Mouse (Mus musculus): ENCODE measurements around the gene Prr3. TPM values are rescaled to one million over a fixed set of nuclear protein-coding genes. Genes with fewer than 3 reads are reported as not detected.

Prr3 gene
- polyA plus RNA-seq (2014; fragmentation: Illumina TruSeq; extraction: RNeasy Lipid Tissue Mini Kit (QIAGEN cat#74804); ENCODE audit: low read depth, low replicate concordance): 2.4 TPM

GRCm38 (mm10) chr17:35979401-35980362, at the start of gene Prr3, which contains the start of gene Gnl1:
Gene Prr3, minus strand, starts transcription at chr17:35980236.
Gene Gnl1, plus strand, starts transcription at chr17:35979851.

GRCm38 (mm10) chr17:36020191-36021073, 40.4 kb upstream of the Prr3 start, which contains the start of gene H2-T24:
Gene H2-T24, minus strand, starts transcription at chr17:36020560.

GRCm38 (mm10) chr17:35969418-35970389, 10.3 kb downstream of the Prr3 start, which contains the start of gene Abcf1:
Gene Abcf1, minus strand, starts transcription at chr17:35969761.

Other genes with a start within 250 kb of the Prr3 start
- gene Ier3, start 158.6 kb downstream of the Prr3 start, polyA plus RNA-seq (2014; fragmentation: Illumina TruSeq; extraction: RNeasy Lipid Tissue Mini Kit (QIAGEN cat#74804); ENCODE audit: low read depth, low replicate concordance): 5.0 TPM
- 11.8 TPM for gene Flot1, start 157.0 kb downstream of the Prr3 start, polyA plus RNA-seq (2014; fragmentation: Illumina TruSeq; extraction: RNeasy Lipid Tissue Mini Kit (QIAGEN cat#74804); ENCODE audit: low read depth, low replicate concordance)
- gene Tubb5, start 141.9 kb downstream of the Prr3 start, polyA plus RNA-seq (2014; fragmentation: Illumina TruSeq; extraction: RNeasy Lipid Tissue Mini Kit (QIAGEN cat#74804); ENCODE audit: low read depth, low replicate concordance): 40.9 TPM
- gene Mdc1, start 138.7 kb downstream of the Prr3 start, polyA plus RNA-seq (2014; fragmentation: Illumina TruSeq; extraction: RNeasy Lipid Tissue Mini Kit (QIAGEN cat#74804); ENCODE audit: low read depth, low replicate concordance): 11.3 TPM
- gene Nrm, start 118.9 kb downstream of the Prr3 start, polyA plus RNA-seq (2014; fragmentation: Illumina TruSeq; extraction: RNeasy Lipid Tissue Mini Kit (QIAGEN cat#74804); ENCODE audit: low read depth, low replicate concordance): 1.1 TPM
- gene Ppp1r18, start 114.6 kb downstream of the Prr3 start, polyA plus RNA-seq (2014; fragmentation: Illumina TruSeq; extraction: RNeasy Lipid Tissue Mini Kit (QIAGEN cat#74804); ENCODE audit: low read depth, low replicate concordance): 4.7 TPM
- 22.4 TPM for gene Dhx16, start 100.4 kb downstream of the Prr3 start, polyA plus RNA-seq (2014; fragmentation: Illumina TruSeq; extraction: RNeasy Lipid Tissue Mini Kit (QIAGEN cat#74804); ENCODE audit: low read depth, low replicate concordance)
- gene 2310061I04Rik, start 82.8 kb downstream of the Prr3 start, polyA plus RNA-seq (2014; fragmentation: Illumina TruSeq; extraction: RNeasy Lipid Tissue Mini Kit (QIAGEN cat#74804); ENCODE audit: low read depth, low replicate concordance): 21.6 TPM
- gene Atat1, start 70.2 kb downstream of the Prr3 start, polyA plus RNA-seq (2014; fragmentation: Illumina TruSeq; extraction: RNeasy Lipid Tissue Mini Kit (QIAGEN cat#74804); ENCODE audit: low read depth, low replicate concordance): 8.3 TPM
- 19.3 TPM for gene Mrps18b, start 63.8 kb downstream of the Prr3 start, polyA plus RNA-seq (2014; fragmentation: Illumina TruSeq; extraction: RNeasy Lipid Tissue Mini Kit (QIAGEN cat#74804); ENCODE audit: low read depth, low replicate concordance)
- gene Ppp1r10, start 63.8 kb downstream of the Prr3 start, polyA plus RNA-seq (2014; fragmentation: Illumina TruSeq; extraction: RNeasy Lipid Tissue Mini Kit (QIAGEN cat#74804); ENCODE audit: low read depth, low replicate concordance): 48.2 TPM
- gene Abcf1, start 10.5 kb downstream of the Prr3 start, polyA plus RNA-seq (2014; fragmentation: Illumina TruSeq; extraction: RNeasy Lipid Tissue Mini Kit (QIAGEN cat#74804); ENCODE audit: low read depth, low replicate concordance): 47.8 TPM
- gene Gnl1, start 385 bp downstream of the Prr3 start, polyA plus RNA-seq (2014; fragmentation: Illumina TruSeq; extraction: RNeasy Lipid Tissue Mini Kit (QIAGEN cat#74804); ENCODE audit: low read depth, low replicate concordance): 1.4 TPM
- 8.5 TPM for gene H2-T24, start 40.3 kb upstream of the Prr3 start, polyA plus RNA-seq (2014; fragmentation: Illumina TruSeq; extraction: RNeasy Lipid Tissue Mini Kit (QIAGEN cat#74804); ENCODE audit: low read depth, low replicate concordance)
- 3.4 TPM for gene H2-T23, start 52.6 kb upstream of the Prr3 start, polyA plus RNA-seq (2014; fragmentation: Illumina TruSeq; extraction: RNeasy Lipid Tissue Mini Kit (QIAGEN cat#74804); ENCODE audit: low read depth, low replicate concordance)
- 13.1 TPM for gene H2-T22, start 62.5 kb upstream of the Prr3 start, polyA plus RNA-seq (2014; fragmentation: Illumina TruSeq; extraction: RNeasy Lipid Tissue Mini Kit (QIAGEN cat#74804); ENCODE audit: low read depth, low replicate concordance)
- gene Gm6034, start 62.7 kb upstream of the Prr3 start, polyA plus RNA-seq (2014; fragmentation: Illumina TruSeq; extraction: RNeasy Lipid Tissue Mini Kit (QIAGEN cat#74804); ENCODE audit: low read depth, low replicate concordance): not detected
- not detected for gene Gm11127, start 78.1 kb upstream of the Prr3 start, polyA plus RNA-seq (2014; fragmentation: Illumina TruSeq; extraction: RNeasy Lipid Tissue Mini Kit (QIAGEN cat#74804); ENCODE audit: low read depth, low replicate concordance)
- gene Gm19684, start 141.4 kb upstream of the Prr3 start, polyA plus RNA-seq (2014; fragmentation: Illumina TruSeq; extraction: RNeasy Lipid Tissue Mini Kit (QIAGEN cat#74804); ENCODE audit: low read depth, low replicate concordance): not detected
- not detected for gene Gm7030, start 149.2 kb upstream of the Prr3 start, polyA plus RNA-seq (2014; fragmentation: Illumina TruSeq; extraction: RNeasy Lipid Tissue Mini Kit (QIAGEN cat#74804); ENCODE audit: low read depth, low replicate concordance)
- gene Gm8909, start 188.3 kb upstream of the Prr3 start, polyA plus RNA-seq (2014; fragmentation: Illumina TruSeq; extraction: RNeasy Lipid Tissue Mini Kit (QIAGEN cat#74804); ENCODE audit: low read depth, low replicate concordance): not detected
- not detected for gene H2-T3, start 210.1 kb upstream of the Prr3 start, polyA plus RNA-seq (2014; fragmentation: Illumina TruSeq; extraction: RNeasy Lipid Tissue Mini Kit (QIAGEN cat#74804); ENCODE audit: low read depth, low replicate concordance)